Mouse (Mus musculus) cerebellum, adult 11-12 months (tissue): ENCODE measurements around the gene Gm4513.
"Not testable (repeated sequence)": the region's sequence is repeated elsewhere in the genome, so short reads cannot be mapped to it uniquely, and the experiment has no call there.

Source experiments
- DNase-seq: peaks from one replicate; pipeline ENCODE4 v3.0.0; 2022

Gene Gm4513

GRCm38 (mm10) chr7:20598921-20599320 is at the start of gene Gm4513:
TSS of gene Gm4513 (minus strand) at chr7:20599021.
- DNase-seq = not testable (repeated sequence)

- DNase-seq = not testable (repeated sequence)
These were observed 22.7 kb downstream of the Gm4513 start, which contains the start of gene Gm4141 for GRCm38 (mm10) chr7:20576141-20576540. TSS of gene Gm4141 (minus strand) at chr7:20576241.

GRCm38 (mm10) chr7:20545657-20546056 is 53.2 kb downstream of the Gm4513 start, which contains the start of gene Gm5726:
TSS of gene Gm5726 (minus strand) at chr7:20545757.
- DNase-seq = not testable (repeated sequence)
